Mouse (Mus musculus): ENCODE measurements at regions not wholly inside any gene's neighbourhood (a gene's known extent, or its start where the extent isn't known, plus 50 kb on each side); places are given as distances from the start of the nearest gene placed in this dataset.

DNA sequence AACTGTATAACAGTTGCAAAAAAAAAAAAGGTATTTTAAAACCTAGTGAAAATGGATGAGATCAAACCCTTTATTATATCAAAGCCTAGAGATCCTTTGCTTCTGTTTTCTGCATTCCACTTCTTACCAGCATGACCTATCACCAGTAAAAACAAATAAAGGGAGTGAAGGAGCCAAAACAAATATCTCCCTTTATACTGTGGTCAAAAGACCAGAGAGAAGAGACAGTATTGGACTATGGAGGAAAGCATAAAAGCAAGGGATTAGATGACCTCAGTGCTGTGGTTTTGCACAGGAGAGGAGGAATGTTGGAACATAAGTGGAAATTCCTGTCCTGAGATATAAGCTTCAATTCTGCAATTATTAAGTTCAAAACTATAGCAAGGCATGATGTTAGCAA lies 307.0 kb upstream of the Thbs1 start:
- ATAC-seq (replicated peaks; ENCODE audit: poor library complexity): no peak

DNA sequence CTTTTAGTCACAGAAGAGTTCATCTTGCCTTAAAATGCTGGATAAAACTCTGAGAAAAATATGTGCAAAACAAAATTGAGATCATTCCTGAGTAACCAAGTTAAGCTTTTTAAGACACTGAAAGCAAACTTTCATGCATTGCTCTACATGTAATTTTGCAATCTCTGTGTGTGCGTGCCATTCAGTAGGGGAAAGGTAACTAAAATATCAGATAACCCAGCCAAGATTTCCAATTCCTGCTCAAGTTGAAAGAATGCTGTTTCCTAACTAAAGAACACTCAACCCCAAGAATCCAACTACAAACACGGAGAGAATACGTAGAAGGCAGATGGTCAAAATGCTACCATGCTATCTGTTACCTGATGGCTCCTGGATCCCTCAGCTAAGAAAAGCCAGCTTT lies 304.6 kb upstream of the Thbs1 start:
- no peak for ATAC-seq (replicated peaks; ENCODE audit: poor library complexity)

DNA sequence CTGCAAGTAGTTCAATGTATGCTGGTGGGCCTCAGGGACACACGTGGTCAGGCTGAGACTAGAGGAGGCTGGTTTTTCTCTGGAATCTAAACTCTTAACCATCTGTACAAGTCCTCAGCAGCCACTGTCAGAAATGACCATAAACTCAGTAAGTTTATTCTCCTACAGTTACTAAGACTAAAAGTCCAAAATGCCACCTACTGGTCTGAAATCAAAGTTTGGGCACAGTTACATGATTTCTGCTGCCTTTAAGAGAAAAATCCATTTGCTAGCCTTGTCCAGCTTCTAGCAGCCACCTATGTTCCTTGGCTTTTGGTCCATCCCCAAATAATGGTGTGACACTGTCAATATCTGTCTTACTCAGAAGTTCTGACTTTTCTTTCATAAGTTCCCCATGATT lies 300.2 kb upstream of the Thbs1 start:
- ATAC-seq (replicated peaks; ENCODE audit: poor library complexity): no peak

DNA sequence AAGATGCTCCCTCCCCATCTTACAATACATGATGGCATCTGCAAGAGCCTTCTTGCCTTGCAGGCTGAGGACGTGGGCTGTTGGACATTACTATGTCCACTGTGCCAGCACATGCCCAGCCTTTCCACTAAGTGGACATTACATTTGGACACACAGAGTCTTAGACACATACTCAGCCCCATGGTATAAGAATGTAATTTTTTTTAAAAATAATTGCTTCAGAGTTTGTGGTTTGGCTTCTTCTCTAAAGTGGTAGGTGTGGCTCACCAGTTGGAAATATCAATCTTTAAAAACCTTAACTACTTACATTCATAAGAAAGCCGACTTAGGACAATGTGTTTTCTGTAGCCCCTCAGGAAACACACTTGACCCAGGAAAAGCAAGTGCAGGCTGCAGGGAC lies 299.7 kb upstream of the Thbs1 start:
- ATAC-seq (replicated peaks; ENCODE audit: poor library complexity): no peak

DNA sequence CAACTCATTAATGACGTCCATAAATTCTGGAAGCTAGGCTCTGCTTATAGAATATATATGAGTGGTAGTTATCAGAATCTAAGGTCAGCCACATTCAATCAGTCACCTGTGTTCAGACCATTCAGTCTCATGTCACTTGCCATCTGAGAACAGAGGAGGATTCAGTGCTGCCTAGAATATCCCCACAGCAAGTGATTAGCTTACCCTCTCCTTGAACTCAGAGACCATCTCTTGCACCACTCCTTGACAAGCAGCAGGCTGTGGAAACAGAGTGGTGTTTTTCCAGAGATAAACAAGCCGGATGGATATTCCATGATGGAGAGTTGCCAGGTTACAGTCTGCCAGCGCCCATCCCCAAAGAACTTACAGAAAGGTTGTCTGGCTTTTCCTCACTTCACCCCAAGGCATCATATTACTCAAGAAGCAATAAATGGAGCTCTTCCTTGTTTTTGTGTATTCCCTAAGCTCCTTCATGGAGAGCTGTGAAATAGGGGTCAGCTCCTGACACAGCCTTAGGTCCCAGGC lies 291.9 kb upstream of the Thbs1 start:
- no peak for ATAC-seq (replicated peaks; ENCODE audit: poor library complexity)

DNA sequence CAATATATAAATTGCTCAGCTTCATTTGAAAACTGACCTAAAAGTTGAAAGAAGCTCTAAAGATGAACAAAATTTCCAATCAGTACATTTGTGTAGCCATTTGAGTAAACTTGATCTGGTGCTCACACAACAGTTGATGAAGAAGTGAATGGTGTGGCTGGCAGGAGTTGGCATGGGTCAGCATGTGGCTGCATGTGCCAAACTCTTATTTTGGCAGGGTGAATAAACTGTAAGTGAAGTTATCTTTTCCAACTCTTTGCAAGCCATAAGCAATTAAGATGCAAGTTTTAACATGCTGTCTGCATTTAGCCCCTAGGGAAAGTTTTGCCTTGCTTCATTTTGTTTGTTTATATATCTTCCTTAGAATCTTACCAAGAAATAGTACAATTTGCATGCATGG lies 291.0 kb upstream of the Thbs1 start:
- no peak for ATAC-seq (replicated peaks; ENCODE audit: poor library complexity)

DNA sequence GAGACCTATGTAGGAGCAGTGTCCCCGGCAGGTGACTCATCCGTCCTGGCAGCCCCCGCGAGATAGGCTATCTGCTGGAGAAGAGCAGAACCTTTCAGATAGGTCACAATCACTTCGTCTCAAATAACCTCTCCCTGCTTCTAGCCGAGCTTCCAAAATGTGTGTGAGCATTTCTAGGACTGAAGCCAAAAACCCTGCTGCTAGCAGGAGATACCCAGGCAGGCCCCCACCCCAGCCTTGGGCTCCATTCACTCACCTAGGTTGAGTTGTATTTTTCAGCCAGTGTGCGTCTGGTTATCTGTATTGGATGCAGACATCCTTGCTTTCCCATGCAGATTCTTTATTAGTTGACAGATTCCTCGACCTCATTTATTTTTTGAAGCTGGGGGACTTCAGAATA lies 286.6 kb upstream of the Thbs1 start:
- ATAC-seq (replicated peaks; ENCODE audit: poor library complexity): peak; percentile 84

DNA sequence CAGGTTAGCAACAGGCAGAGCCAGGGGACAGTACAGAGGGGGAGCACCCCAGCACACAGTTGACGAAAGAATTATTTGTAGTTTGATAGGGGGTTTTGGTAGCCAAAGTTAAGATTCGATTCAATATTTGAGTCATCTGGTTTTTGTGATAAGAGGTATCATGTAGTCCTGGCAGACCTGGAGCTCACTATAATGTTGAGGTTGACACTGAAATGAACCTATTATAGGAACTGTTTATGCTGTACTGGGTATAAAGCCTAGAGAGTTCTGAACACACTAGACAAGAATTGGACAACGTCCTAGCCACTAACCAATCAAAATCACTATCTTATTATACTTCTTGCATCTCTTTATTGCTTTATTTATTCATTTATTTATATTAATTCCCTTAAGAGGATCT lies 284.4 kb upstream of the Thbs1 start:
- peak; percentile 39 for ATAC-seq (replicated peaks; ENCODE audit: poor library complexity)

DNA sequence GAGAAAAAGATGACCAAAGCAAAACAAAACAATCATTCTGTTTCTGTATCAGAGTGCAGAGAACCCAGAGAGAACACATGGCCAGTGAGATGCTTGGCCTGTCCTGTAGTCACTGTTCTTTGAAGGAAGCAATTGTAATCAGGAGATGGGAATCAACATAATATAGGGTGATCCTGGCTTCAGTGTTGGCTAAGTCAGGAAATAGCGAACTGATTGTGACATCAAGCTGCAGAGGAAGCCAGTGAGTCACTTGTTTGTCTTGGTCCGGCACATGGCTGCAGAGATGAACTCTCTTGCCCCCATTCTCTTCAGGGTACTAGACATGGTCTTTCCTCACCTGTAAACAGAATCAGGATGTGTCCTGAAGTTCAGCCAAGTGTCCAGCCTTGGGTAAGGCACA lies 273.3 kb upstream of the Thbs1 start:
- peak; percentile 94 for ATAC-seq (replicated peaks; ENCODE audit: poor library complexity)

DNA sequence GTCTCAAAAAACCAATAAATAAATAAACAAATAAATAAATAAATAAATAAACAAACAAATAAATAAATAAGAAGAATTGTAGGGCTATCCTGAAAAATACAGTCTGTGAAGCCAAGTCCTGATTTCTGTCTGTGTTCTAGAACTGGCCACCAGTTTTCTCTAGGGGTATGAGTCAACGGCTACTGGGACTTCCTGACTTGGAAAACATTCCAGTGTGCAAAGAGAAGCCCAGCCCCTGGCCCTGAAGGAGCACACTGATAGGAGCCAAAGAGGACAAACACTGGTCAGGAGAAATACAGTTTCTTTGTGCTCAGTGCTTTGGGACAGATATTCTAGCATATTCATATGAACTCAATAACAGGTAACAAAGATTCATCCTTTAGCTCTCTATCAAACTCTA lies 271.3 kb upstream of the Thbs1 start:
- ATAC-seq (replicated peaks; ENCODE audit: poor library complexity): no peak

DNA sequence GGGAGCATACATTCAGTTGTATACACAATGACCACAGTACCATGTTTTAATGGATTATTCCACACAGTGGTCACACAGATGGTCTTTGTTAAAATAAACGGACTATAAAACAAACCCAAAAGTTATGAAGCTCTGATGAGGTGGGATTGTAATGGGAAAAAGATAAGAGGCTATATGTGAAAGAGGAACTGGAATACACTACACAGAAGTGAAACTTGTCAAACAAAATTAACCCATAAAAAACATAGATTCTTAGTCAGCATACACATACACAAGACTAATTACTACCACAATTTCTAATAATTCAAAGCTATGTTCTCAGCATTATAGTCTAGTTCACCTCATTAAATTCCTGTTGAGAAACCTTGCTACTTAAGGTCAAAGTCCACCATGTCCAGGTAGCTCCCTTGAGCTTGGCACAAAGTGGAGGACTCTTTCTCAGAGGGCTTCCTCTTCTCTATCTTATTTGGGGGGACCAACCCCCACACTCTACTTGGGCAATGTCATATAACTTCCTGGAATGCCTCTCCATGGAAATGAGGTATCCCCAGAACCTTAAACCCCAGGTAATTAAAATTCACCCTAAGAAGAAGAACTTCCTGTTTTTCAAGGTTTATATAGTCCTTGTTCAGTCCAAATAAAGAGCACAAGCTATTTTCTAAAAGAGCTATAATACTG lies 269.2 kb upstream of the Thbs1 start:
- ATAC-seq (replicated peaks; ENCODE audit: poor library complexity): peak; percentile 65

DNA sequence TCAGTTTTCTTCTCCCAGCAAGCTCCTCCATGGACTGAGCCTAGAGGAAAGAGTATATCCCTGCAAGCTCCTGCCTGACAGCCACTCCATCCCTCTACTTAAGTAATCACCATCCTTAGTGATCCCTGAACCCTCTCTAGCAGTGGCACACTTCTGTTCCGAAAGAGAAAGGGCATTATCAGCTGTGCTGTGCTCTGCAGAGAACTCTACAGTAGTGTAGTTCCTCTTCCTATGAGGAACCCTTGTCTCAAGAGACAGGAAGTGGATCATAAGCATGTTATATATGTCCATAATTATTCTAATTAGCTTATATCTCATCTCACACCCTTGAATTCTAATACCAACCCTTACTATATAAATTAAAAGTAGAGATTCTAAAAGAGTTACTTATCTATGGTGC lies 259.2 kb upstream of the Thbs1 start:
- peak; percentile 86 for ATAC-seq (replicated peaks; ENCODE audit: poor library complexity)

DNA sequence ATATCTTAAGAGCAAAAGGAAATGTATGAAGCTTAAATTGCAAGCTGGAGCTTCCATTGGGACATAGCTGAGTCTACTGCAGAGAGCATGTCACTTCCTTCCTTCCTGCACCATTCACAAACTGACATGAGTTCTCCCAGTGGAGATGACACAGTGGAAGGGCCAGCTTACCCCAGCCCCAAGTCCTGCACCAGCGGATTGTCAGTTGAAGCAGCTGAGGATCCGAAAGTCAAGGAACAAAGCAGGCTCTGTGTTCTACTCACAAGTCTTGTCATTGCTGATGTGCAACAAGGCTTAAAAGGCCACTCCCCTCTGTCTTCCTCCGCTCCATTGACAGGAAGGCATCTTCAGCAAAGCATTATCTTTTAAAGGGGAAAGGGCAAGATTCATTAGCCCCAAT lies 249.4 kb upstream of the Thbs1 start:
- no peak for ATAC-seq (replicated peaks; ENCODE audit: poor library complexity)

DNA sequence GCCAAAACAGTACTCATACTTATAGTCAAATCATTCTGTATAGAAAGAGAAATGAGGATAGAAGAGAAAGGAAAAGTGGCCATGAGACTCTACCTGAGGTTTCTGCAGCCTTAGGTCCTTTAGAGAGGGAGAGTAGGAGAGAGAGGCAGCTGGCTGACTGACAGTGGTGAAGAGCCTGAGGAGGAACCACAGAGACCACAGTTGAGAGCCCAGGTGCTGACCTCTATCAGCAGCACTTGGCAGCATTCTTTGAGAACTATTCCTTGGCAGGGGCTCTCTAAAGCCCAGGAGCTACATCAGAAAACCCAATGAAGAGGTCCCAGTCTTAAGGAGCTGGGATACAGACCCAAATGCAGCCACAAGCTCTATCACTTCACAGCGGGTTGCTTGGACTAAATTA lies 246.6 kb upstream of the Thbs1 start:
- no peak for ATAC-seq (replicated peaks; ENCODE audit: poor library complexity)

DNA sequence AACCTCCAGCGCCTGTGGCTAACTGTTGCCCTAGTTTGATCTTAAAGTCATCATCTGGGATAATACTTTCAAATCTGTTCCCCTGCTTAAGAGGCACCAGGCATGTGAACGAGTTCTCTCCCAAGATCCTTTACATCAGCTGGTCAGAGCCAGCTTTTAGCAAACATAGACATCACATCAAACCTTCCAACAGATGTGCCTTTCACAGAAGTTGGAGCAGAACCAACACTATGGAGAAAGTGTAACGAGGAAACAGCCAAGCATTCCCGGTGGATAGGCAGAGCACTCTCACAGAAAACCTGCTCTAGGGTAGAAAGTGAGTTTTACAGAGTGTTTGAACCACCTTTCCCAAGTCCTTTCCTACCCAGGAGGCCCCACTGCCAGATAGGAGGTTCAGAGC lies 244.7 kb upstream of the Thbs1 start:
- ATAC-seq (replicated peaks; ENCODE audit: poor library complexity): no peak

DNA sequence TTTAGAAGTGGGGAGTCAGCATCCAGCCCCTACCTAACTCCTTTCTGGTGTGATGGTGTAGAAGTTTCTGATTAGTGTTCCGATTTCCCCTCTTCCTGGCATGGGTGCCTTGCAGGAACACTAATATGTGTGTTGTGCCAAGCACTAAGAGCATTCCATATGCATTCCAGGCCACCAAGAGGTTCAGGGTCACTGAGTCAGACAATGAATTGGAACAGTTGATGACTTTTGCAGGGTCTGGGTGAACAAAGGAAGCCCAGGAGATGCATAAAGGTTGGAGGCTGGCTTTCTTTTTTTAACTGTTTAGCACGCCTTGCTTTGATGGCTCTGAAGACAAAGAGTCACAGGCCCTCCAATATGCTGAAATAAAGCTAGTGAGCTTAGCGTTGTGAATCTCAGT lies 244.3 kb upstream of the Thbs1 start:
- no peak for ATAC-seq (replicated peaks; ENCODE audit: poor library complexity)

DNA sequence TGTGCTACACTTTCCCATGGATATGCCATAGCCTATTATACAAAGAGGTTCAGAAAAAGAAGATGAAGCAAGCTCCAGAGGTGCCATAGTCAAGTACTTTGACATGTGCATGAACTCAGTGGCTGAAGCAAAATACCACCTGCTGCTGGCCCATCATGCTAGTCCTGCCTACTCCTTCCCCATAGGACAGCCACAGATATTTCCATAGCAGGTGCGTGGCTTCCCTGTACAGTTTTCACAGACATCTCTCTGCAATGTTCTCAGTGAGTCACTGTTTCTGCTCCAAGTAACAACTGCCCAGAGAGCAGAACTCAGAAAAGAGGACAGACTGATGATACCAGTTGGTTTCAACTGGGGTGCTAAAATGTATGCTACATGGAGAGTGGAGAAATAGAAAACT lies 242.8 kb upstream of the Thbs1 start:
- no peak for ATAC-seq (replicated peaks; ENCODE audit: poor library complexity)

DNA sequence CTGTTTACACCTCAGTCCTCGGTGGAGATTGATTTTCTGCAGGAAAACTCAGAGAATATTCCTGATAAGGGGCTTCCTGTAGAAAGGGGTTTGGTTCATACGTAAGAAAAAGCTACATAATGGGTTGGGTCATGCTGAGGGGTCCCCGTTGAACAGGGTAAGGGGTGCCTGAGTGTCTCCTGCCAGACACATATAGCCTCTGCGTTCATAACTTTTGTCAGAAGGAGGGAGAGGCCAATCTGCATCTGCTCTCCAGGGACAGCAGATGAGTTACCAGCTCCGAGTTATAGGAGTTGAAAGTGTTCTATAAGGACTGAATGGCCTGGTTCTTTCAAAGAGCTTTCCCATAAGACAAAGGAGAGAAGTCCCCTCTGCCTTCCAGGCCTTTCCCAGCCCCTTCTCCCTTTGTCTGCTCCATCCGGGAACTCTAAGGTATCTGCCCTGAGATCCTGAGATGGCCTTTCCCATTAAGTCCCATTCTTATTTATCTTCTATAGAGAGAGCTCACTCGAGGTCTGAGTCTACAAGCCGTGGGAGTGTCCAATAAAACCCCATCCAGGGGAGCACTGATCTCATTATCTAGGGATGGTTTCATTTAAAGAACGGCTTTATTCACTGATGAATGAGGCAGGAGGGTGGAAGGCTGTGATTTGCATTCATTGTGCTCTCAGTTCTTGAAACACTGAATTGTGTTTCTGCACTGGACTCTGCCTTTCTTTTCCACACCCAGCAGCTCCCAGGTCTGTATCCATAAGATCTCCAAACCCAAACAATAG lies 240.0 kb upstream of the Thbs1 start:
- ATAC-seq (replicated peaks; ENCODE audit: poor library complexity): no peak

DNA sequence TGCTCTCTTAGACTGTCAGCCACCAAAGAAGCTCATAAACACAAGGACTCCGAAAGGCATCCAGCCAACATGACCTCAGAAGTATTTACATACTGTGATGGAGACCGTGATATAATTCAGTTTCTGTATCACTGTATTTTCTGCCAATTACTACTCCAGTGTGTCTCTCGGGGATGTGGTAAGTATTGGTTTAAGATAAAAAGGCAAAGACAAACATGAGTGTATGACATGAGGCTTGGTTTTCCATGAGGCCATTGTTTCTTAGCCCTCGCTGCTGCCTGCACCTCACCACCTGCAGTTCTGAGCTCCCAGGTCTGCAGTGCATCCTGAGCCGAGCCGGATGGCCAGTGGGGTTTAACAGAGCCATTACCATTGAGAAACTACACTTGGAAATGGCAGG lies 233.9 kb upstream of the Thbs1 start:
- ATAC-seq (replicated peaks; ENCODE audit: poor library complexity): no peak

DNA sequence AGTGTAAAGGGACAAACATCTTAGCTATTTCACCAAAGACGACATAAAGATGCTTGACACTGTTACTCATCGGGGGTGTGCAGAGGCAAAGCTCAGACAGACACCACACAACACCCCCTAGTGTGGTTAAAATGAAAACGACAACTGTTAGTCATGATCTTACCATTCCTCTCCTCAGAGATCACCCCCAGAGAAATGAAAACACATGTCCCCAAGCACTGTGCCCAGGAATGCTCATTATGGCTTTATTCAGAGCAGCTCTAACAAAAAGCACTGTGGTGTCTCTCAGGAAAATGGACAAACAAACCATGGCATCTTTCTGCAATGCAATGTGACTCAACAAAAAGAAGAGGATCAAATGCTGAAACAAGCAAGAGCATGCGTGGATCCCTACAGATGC lies 229.5 kb upstream of the Thbs1 start:
- no peak for ATAC-seq (replicated peaks; ENCODE audit: poor library complexity)

DNA sequence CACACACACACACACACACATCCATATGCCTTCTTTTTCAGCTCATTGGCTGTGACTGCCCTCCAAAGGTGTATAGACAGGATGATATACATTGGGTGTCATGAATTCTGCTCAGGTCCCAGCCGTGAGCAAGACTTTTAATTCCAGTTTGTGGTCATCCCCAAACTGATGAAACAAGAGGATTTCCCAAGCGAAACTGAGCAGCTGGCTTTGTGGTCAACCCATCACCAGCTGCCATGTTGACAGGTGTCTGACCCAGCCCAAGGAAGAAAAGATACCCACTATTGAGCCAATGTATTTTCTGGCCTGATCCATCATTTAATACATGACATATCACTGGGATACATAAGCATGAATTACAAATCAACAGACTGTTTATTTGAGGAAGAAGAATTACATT lies 228.8 kb upstream of the Thbs1 start:
- ATAC-seq (replicated peaks; ENCODE audit: poor library complexity): peak; percentile 85

DNA sequence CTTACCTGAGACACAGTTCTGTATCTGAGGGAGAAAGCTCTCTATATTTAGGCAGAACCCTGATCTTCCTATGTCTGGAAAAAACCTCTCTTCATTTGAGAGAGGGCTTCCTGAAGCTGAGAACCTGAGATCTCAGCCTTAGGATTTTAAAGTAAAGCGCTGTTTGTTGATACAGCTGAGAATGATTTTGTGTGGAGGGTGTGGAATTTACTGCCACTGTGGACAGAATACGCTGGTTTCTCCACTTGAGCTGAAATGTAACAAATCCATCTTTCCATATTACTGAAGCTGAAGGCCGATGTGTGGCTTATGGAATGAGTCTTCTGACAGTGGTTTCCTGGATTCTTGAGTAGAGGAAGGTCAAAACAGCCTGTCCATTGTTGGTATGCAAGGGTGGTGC lies 225.2 kb upstream of the Thbs1 start:
- no peak for ATAC-seq (replicated peaks; ENCODE audit: poor library complexity)

DNA sequence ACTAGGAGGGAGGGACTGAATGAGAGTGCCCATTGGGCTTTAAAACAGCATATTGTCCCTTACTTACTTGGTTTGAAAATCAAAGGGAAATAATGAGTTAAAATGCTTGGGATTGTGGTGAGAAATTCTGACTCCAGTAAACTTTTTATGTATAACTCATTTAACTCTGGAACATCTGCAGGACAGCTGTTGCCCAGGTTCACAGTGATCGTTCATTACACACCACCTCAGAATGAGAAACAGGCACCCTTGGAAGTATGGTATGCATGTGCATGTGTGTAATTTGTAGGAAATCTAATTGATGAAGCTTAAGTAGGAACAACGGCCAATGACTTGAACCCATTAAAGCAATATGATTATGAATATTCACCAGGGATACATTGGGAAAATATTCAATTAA lies 210.4 kb upstream of the Thbs1 start:
- ATAC-seq (replicated peaks; ENCODE audit: poor library complexity): no peak
